Mouse (Mus musculus): ENCODE results near the gene Dazap1.

- TF ChIP-seq POLR2A (IDR thresholded peaks at IDR 0.05; ENCODE audit: control insufficient read depth in 1 of 2, insufficient read depth in 1 of 2, low read depth in 1 of 2, low read length in 2 of 2, poor library complexity in 1 of 2) (no peak), HCFC1 (IDR thresholded peaks at IDR 0.05; ENCODE audit: low read depth, low read length) (no peak), MEF2A (IDR thresholded peaks at IDR 0.05; ENCODE audit: extremely low read depth, insufficient replicate concordance, low read depth, low read length, poor library complexity, severe bottlenecking) (no peak), E2F4 (IDR thresholded peaks at IDR 0.05; ENCODE audit: borderline replicate concordance, low read depth, low read length) (no peak), ZNF384 (IDR thresholded peaks at IDR 0.05; ENCODE audit: low read depth, low read length) (no peak), EP300 (IDR thresholded peaks at IDR 0.05; ENCODE audit: low read depth in 1 of 2, low read length in 2 of 2) (no peak), GATA1 (IDR thresholded peaks at IDR 0.05; ENCODE audit: low read depth, low read length) (no peak), CHD2 (IDR thresholded peaks at IDR 0.05; ENCODE audit: low read length) (no peak), TAL1 (IDR thresholded peaks at IDR 0.05; ENCODE audit: low read length) (no peak), ZKSCAN1 (IDR thresholded peaks at IDR 0.05; ENCODE audit: low read depth, low read length) (no peak), UBTF (IDR thresholded peaks at IDR 0.05; ENCODE audit: borderline replicate concordance, insufficient read depth, low read depth, low read length) (no peak), CTCF (IDR thresholded peaks at IDR 0.05 in 2 of 3, conservative IDR thresholded peaks at IDR 0.05 in 1 of 3; ENCODE audit: control insufficient read depth in 1 of 3, insufficient read depth in 1 of 3, low read depth in 2 of 3, low read length in 3 of 3, poor library complexity in 1 of 3, severe bottlenecking in 1 of 3) (no peak), MYC (IDR thresholded peaks at IDR 0.05; ENCODE audit: low read depth, low read length) (no peak)
Observed at GRCm38 (mm10) chr10:80236145-80236825, 25.0 kb upstream of the Dazap1 start.

All from MEL (cell line).